Comparison of ENCODE assay signal across 9 mouse cellular contexts in the genomic region with DNA sequence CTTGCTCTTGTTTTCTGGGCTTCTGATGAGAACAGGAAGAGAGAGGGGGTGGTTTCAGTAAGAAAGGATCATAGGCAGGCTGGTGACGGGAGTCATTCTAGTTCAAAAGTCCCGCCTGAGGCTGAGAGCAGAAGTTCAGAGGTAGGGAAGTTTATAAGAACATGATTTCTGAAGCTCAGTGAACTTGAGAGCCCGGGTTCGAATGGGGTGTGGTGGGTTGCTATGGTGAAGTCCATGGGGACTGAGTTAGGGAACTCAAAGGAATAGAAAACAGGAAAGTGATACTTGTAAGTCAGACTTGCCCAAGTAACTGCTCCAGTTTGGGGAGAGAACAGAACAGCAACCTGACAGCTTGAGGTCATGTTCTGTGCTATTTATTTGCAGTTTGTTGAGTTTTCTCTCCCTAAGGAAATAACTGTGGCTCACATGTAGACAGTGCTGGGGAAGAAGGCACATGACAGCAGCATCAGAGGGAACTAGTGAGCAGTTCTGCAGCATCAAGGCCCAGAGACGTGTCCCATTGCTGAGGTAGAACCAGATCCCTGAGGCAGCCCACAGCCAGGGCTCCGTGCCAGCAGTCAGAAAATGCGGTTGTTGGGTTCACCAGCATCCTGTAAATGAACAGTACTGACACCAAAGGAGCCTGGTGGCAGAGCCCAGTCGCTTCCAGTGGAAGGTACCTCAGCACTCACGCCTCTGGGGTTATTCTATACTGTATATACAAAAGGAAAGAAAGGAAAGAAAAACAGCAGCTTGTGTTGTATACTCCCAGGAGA. TPM values are rescaled to one million over a fixed set of nuclear protein-coding genes. Genes with fewer than 3 reads are reported as not detected.
DNase-seq lines count a peak whose midpoint lies in the region; ATAC-seq and TF ChIP-seq lines count a peak whose summit lies in the region.
"Had no signal": no experiment of that assay in that cellular context is flagged by ENCODE, and none has a peak within 500 bp of the region (broad histone marks: within the 10 kb centered on the region; RNA-seq: fewer than 3 reads in every experiment).

No protein-coding gene starts in this region.

- H3K4me3 ChIP-seq in kidney, adult 2 months (ENCODE audit: insufficient read depth, low read depth, low read length): no peak overlapping the region
- H3K4me3 ChIP-seq in cerebellum, adult 2 months (replicated peaks; ENCODE audit: insufficient read depth, low read depth, low read length): no peak overlapping the region
- H3K4me3 ChIP-seq in midbrain, embryonic 16.5 days (ENCODE audit: low read depth, low read length): no peak overlapping the region
- H3K4me3 ChIP-seq: neural tube, embryonic 12.5 days had no signal

- peak; percentile 24 for DNase-seq in kidney, adult 2 months
- no peak for DNase-seq in kidney, adult 9 months
- DNase-seq in CD4-positive, CD25-positive, alpha-beta regulatory T cell, adult 2 months (ENCODE audit: low read depth, low spot score): peak; percentile 66
- peak; percentile 68 to 72 for DNase-seq in cerebellum, adult 2 months
- DNase-seq in urinary bladder, postnatal 14 days (ENCODE audit: low spot score): no peak
- DNase-seq in retina, postnatal 1 day: no peak

- H3K4me1 ChIP-seq in kidney, adult 2 months (ENCODE audit: control insufficient read depth, insufficient read depth, low read length): 0 out of 2 replicates have a peak, but pooled peaks cover 3% of the 10 kb centered on the region
- peaks cover 33% of the 10 kb centered on the region for H3K4me1 ChIP-seq in cerebellum, adult 2 months (ENCODE audit: control insufficient read depth, insufficient read depth, low read length)
- peaks cover 21% of the 10 kb centered on the region for H3K4me1 ChIP-seq in midbrain, embryonic 16.5 days (ENCODE audit: control insufficient read depth, insufficient read depth, low read length)

- H3K36me3 ChIP-seq in kidney, adult 2 months (ENCODE audit: control insufficient read depth, insufficient read depth, low read length): no peaks in the 10 kb centered on the region
- H3K36me3 ChIP-seq in midbrain, embryonic 16.5 days (ENCODE audit: control insufficient read depth, insufficient read depth, low read length): no peaks in the 10 kb centered on the region
- H3K36me3 ChIP-seq: neural tube, embryonic 12.5 days had no signal

- H3K27me3 ChIP-seq in kidney, adult 2 months (replicated peaks; ENCODE audit: control insufficient read depth, insufficient read depth, low read length): no peaks in the 10 kb centered on the region
- H3K27me3 ChIP-seq in cerebellum, adult 2 months (ENCODE audit: control insufficient read depth, insufficient read depth, low read length): no peaks in the 10 kb centered on the region
- no peaks in the 10 kb centered on the region for H3K27me3 ChIP-seq in midbrain, embryonic 16.5 days (ENCODE audit: control insufficient read depth, insufficient read depth, low read depth, low read length)
- H3K27me3 ChIP-seq: neural tube, embryonic 12.5 days had no signal

- H3K9ac ChIP-seq in midbrain, embryonic 16.5 days (ENCODE audit: low read depth, low read length): no peak overlapping the region
- H3K9ac ChIP-seq: neural tube, embryonic 12.5 days had no signal

- TF ChIP-seq POLR2A in kidney, adult 2 months (IDR thresholded peaks at IDR 0.05; ENCODE audit: low read depth, low read length): no peak
- no peak for TF ChIP-seq POLR2A in cerebellum, adult 2 months (IDR thresholded peaks at IDR 0.05; ENCODE audit: borderline replicate concordance, insufficient read depth, low read length)

- peak; percentile 90 to 94 for ATAC-seq in hematopoietic stem cell, adult 5-6 weeks (replicated peaks in 1 of 2; ENCODE audit: insufficient read depth in 1 of 2, low FRiP score in 2 of 2, low TSS enrichment in 1 of 2, low read depth in 1 of 2, poor library complexity in 2 of 2, severe bottlenecking in 2 of 2)
- 0 out of 2 replicates have a peak, but pooled peaks have one; percentile 61 for ATAC-seq in midbrain, embryonic 16.5 days

- H3K27ac ChIP-seq in kidney, adult 2 months (ENCODE audit: insufficient read depth, low read depth, low read length): no peak overlapping the region
- peak overlapping the region; percentile 10; the same call in 1 of the 2 replicates for H3K27ac ChIP-seq in cerebellum, adult 2 months (ENCODE audit: insufficient read depth, low read length)
- H3K27ac ChIP-seq in midbrain, embryonic 16.5 days (ENCODE audit: low read length): no peak overlapping the region
- H3K27ac ChIP-seq: neural tube, embryonic 12.5 days had no signal

- H3K4me2 ChIP-seq in midbrain, embryonic 16.5 days (ENCODE audit: low read length): no peak overlapping the region
- H3K4me2 ChIP-seq: neural tube, embryonic 12.5 days had no signal

- H3K9me3 ChIP-seq in midbrain, embryonic 16.5 days (replicated peaks; ENCODE audit: control insufficient read depth, low read length, poor library complexity, severe bottlenecking): no peaks in the 10 kb centered on the region
- H3K9me3 ChIP-seq: neural tube, embryonic 12.5 days had no signal

- no peak for TF ChIP-seq CTCF in kidney, adult 2 months (conservative IDR thresholded peaks at IDR 0.05; ENCODE audit: insufficient read depth, insufficient read length, low read depth, low read length)
- no peak for TF ChIP-seq CTCF in cerebellum, adult 2 months (IDR thresholded peaks at IDR 0.05; ENCODE audit: borderline replicate concordance, insufficient read depth, low read depth, low read length)

- 40% methylated on average over 9 of the region's 9 CpGs for WGBS in kidney, adult 2 months
- 40% methylated on average over 9 of the region's 9 CpGs for WGBS in cerebellum, adult 2 months
- 62% methylated on average over 9 of the region's 9 CpGs for WGBS in midbrain, embryonic 16.5 days

RNA-seq across cellular contexts. Expression of gene Fyn, which starts 52.4 kb away (rescaled TPM):
- 10.6 and 12.9 TPM in 2 replicates for polyA plus RNA-seq in kidney, adult 2 months (2012; rRNA removed)
- 104 and 107 TPM in 2 replicates for polyA plus RNA-seq in cerebellum, adult 2 months (2012; rRNA removed)
- 40.5 and 43.7 TPM in 2 replicates for total RNA-seq in hematopoietic stem cell, adult 5-6 weeks (2017)
- polyA plus RNA-seq in midbrain, embryonic 16.5 days (2015; fragmentation: Nextera tagmentation; extraction: Ambion mirVana): 71.2 and 71.3 TPM in 2 replicates

Comparison
In these comparisons a context has a peak if more than half of its experiments do, and no peak if none do; other contexts are left out.
1. DNase-seq: peak in kidney, adult 2 months (single experiment), CD4-positive, CD25-positive, alpha-beta regulatory T cell, adult 2 months (single experiment) and cerebellum, adult 2 months (2 of 2); none in kidney, adult 9 months (single experiment), urinary bladder, postnatal 14 days (single experiment) and retina, postnatal 1 day (single experiment).